Mouse (Mus musculus) gastrocnemius, postnatal 36 days (tissue): ENCODE measurements around the gene Tex14. TPM values are rescaled to one million over a fixed set of nuclear protein-coding genes. Genes with fewer than 3 reads are reported as not detected.

Source experiments
- DNase-seq, 2 experiments: peaks; one replicate each; pipeline ENCODE4 v3.0.0; 2022
- intact Hi-C: fragments of 180-260 bp; cut with DNase I; formaldehyde crosslinking; loops from one replicate; pipeline ENCODE4 v1.15.1; 2025
- total RNA-seq, 2 experiments: library from RNA; stranded (reverse); gene quantifications; 2 replicates each; pipeline ENCODE4 v1.2.3; 2021

Tex14 gene
- total RNA-seq, 2 experiments from 2014 or later, result not detected

- no peak for DNase-seq
- intact Hi-C loops, result no loop called here
These were observed 177.3 kb downstream of the Tex14 start for GRCm38 (mm10) chr11:87581933-87582710.

- intact Hi-C loops, result no loop called here
These were observed 178.6 kb downstream of the Tex14 start for GRCm38 (mm10) chr11:87583291-87584034.

GRCm38 (mm10) chr11:87584711-87585505 is 180.0 kb downstream of the Tex14 start:
- intact Hi-C loops, result no loop called here

More at GRCm38 (mm10) chr11:87583291-87584034, 178.6 kb downstream of the Tex14 start:
- DNase-seq, result no peak

GRCm38 (mm10) chr11:87587211-87587874 is 182.5 kb downstream of the Tex14 start:
- DNase-seq, result no peak
- intact Hi-C loops, result no loop called here

More at GRCm38 (mm10) chr11:87584711-87585505, 180.0 kb downstream of the Tex14 start:
- DNase-seq, result peak in 1 of 2 experiments; percentile 50

GRCm38 (mm10) chr11:87589605-87590004 is 184.7 kb downstream of the Tex14 start:
- intact Hi-C loops, result loop anchor here (5.0 kb wide), 1 partner anchor 148 kb away; the partner anchor contains the start of gene Supt4a
- no peak for DNase-seq

- DNase-seq, result peak in 1 of 2 experiments; percentile 48
- intact Hi-C loops, result loop anchor here (5.0 kb wide), 1 partner anchor 146 kb away; the partner anchor contains the start of gene Supt4a
These were observed 186.1 kb downstream of the Tex14 start for GRCm38 (mm10) chr11:87590841-87591525.

GRCm38 (mm10) chr11:87591526-87592353 is 186.9 kb downstream of the Tex14 start, which contains the start of gene Mtmr4:
Gene Mtmr4, plus strand, starts transcription at chr11:87592162.
- DNase-seq, result peak; percentile 98 to 100
- intact Hi-C loops, result loop anchor here (5.0 kb wide), 1 partner anchor 146 kb away; the partner anchor contains the start of gene Supt4a

GRCm38 (mm10) chr11:87592354-87592695 is 187.5 kb downstream of the Tex14 start:
- intact Hi-C loops, result loop anchor here (5.0 kb wide), 1 partner anchor 145 kb away; the partner anchor contains the start of gene Supt4a
- peak in 1 of 2 experiments; percentile 40 for DNase-seq

- DNase-seq, result no peak
- intact Hi-C loops, result loop anchor here (5.0 kb wide), 1 partner anchor 144 kb away; the partner anchor contains the start of gene Supt4a
These were observed 188.1 kb downstream of the Tex14 start for GRCm38 (mm10) chr11:87592713-87593598.

GRCm38 (mm10) chr11:87595327-87595841 is 190.5 kb downstream of the Tex14 start:
- peak; percentile 63 to 80 for DNase-seq
- intact Hi-C loops, result no loop called here

GRCm38 (mm10) chr11:87595976-87596375 is 191.1 kb downstream of the Tex14 start:
- intact Hi-C loops, result no loop called here
- no peak for DNase-seq

- intact Hi-C loops, result no loop called here
- DNase-seq, result no peak
These were observed 191.6 kb downstream of the Tex14 start for GRCm38 (mm10) chr11:87596492-87596891.

GRCm38 (mm10) chr11:87597061-87597460 is 192.2 kb downstream of the Tex14 start:
- intact Hi-C loops, result no loop called here
- no peak for DNase-seq

- intact Hi-C loops, result no loop called here
- no peak for DNase-seq
These were observed 194.7 kb downstream of the Tex14 start for GRCm38 (mm10) chr11:87599395-87600089.

- no peak for DNase-seq
- intact Hi-C loops, result no loop called here
These were observed 195.5 kb downstream of the Tex14 start for GRCm38 (mm10) chr11:87600322-87600853.

GRCm38 (mm10) chr11:87602234-87602633 is 197.4 kb downstream of the Tex14 start:
- DNase-seq, result no peak
- intact Hi-C loops, result no loop called here
